Comparison of ENCODE assay signal across 1 mouse cellular context in the genomic region with DNA sequence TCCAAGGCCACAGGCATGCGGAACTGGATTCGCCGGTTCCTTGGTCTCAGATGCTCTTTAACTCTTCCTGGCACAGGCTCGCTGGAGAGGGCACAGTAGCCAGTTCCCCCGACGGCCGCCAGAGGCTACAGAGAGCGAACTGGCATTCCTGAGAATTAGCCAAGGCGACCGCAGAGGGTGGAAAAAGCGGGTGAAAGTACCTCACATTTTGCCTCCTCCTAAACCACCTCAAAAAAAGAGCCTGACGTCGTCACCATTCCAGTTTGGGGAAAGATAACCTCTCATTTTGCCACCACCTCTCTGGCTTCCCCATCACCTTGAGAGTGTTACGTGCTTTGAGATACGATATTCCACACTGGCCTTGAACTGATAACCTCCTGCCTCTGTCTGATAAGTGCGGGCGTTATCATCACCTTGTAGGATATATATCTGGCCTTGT.
TF ChIP-seq lines count a peak whose summit lies in the region.

No protein-coding gene starts in this region.

TF ChIP-seq in CH12.LX, 34 proteins besides CTCF, POLR2A, EP300 and RAD21:
- TF ChIP-seq UBTF (IDR thresholded peaks at IDR 0.05; ENCODE audit: low read depth, low read length) (no peak), IRF4 (IDR thresholded peaks at IDR 0.05; ENCODE audit: low read depth, low read length) (peak; percentile 26; the same call in 1 of the 2 replicates), NELFE (IDR thresholded peaks at IDR 0.05; ENCODE audit: low read depth, low read length) (0 out of 2 replicates have a peak, but pooled peaks have one; percentile 20), MEF2A (IDR thresholded peaks at IDR 0.05; ENCODE audit: borderline replicate concordance, low read depth, low read length) (0 out of 2 replicates have a peak, but pooled peaks have one; percentile 31), E2F4 (IDR thresholded peaks at IDR 0.05; ENCODE audit: insufficient replicate concordance, low read depth, low read length) (no peak), ZC3H11A (IDR thresholded peaks at IDR 0.05; ENCODE audit: low read depth, low read length) (no peak), MAZ (IDR thresholded peaks at IDR 0.05; ENCODE audit: low read depth, low read length) (no peak), RCOR1 (conservative IDR thresholded peaks at IDR 0.05; ENCODE audit: low read depth, low read length) (no peak), ELF1 (IDR thresholded peaks at IDR 0.05; ENCODE audit: low read depth, low read length) (0 out of 2 replicates have a peak, but pooled peaks have one; percentile 23), TBP (conservative IDR thresholded peaks at IDR 0.05; ENCODE audit: low read depth, low read length) (no peak), CHD1 (IDR thresholded peaks at IDR 0.05; ENCODE audit: low read depth, low read length) (no peak), GABPA (IDR thresholded peaks at IDR 0.05; ENCODE audit: insufficient replicate concordance, low read depth, low read length) (no peak), PAX5 (IDR thresholded peaks at IDR 0.05; ENCODE audit: low read length) (no peak), TCF12 (IDR thresholded peaks at IDR 0.05; ENCODE audit: low read depth, low read length) (peak; percentile 29; the same call in 1 of the 2 replicates), JUND (conservative IDR thresholded peaks at IDR 0.05; ENCODE audit: low read depth, low read length) (no peak), ZMIZ1 (IDR thresholded peaks at IDR 0.05; ENCODE audit: low read depth, low read length) (no peak), JUN (IDR thresholded peaks at IDR 0.05; ENCODE audit: insufficient read depth, low read depth, low read length) (no peak), CHD2 (IDR thresholded peaks at IDR 0.05; ENCODE audit: low read length) (0 out of 2 replicates have a peak, but pooled peaks have one; percentile 28), ETS1 (conservative IDR thresholded peaks at IDR 0.05; ENCODE audit: low read depth, low read length) (no peak), NRF1 (IDR thresholded peaks at IDR 0.05; ENCODE audit: low read depth, low read length) (no peak), SMC3 (IDR thresholded peaks at IDR 0.05; ENCODE audit: low read depth, low read length) (peak; percentile 41), HCFC1 (IDR thresholded peaks at IDR 0.05; ENCODE audit: low read depth, low read length) (peak; percentile 29), BHLHE40 (IDR thresholded peaks at IDR 0.05; ENCODE audit: low read depth, low read length) (no peak), SIN3A (IDR thresholded peaks at IDR 0.05; ENCODE audit: low read length) (no peak), MXI1 (IDR thresholded peaks at IDR 0.05; ENCODE audit: low read depth, low read length) (no peak), ZKSCAN1 (IDR thresholded peaks at IDR 0.05; ENCODE audit: borderline replicate concordance, low read depth, low read length) (no peak), ZNF384 (IDR thresholded peaks at IDR 0.05; ENCODE audit: low read depth, low read length) (no peak), USF2 (conservative IDR thresholded peaks at IDR 0.05; ENCODE audit: low read depth, low read length) (no peak), MAFK (IDR thresholded peaks at IDR 0.05; ENCODE audit: insufficient replicate concordance, low read length) (no peak), MYC (IDR thresholded peaks at IDR 0.05; ENCODE audit: low read depth, low read length) (no peak), USF1 (IDR thresholded peaks at IDR 0.05; ENCODE audit: low read depth, low read length) (no peak), KAT2A (IDR thresholded peaks at IDR 0.05; ENCODE audit: insufficient replicate concordance, low read length) (no peak), POLR2AphosphoS2 (IDR thresholded peaks at IDR 0.05; ENCODE audit: low read depth, low read length) (no peak), MAX (IDR thresholded peaks at IDR 0.05; ENCODE audit: low read length) (no peak)
